16 mouse cellular contexts compared by ENCODE assay signal in the genomic region with DNA sequence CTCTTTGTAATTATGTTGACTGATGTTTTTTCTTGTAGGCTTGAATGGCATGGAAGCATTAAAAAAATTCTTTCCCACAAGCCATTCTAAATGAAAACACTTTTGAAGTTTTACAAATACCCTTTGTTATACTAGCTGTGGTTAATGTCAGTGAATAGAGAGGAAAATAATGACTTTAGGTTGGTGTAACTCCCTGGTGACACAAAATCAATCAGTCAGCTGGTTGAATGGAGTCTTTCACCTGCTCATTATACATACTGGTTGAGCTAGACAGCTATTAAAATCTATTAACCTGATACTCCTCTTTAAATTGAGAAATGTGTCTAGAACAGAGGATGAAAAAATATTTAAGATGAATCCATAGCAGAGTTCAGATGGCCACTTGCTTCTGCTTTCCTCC.
"Had no signal": no experiment of that assay in that cellular context is flagged by ENCODE, and none has a peak within 500 bp of the region (broad histone marks: within the 10 kb centered on the region; RNA-seq: fewer than 3 reads in every experiment).

No protein-coding gene starts in this region.

- H3K9me3 ChIP-seq: limb, embryonic 10.5 days; limb, embryonic 13.5 days; liver, embryonic 12.5 days; liver, embryonic 15.5 days; lung, embryonic 15.5 days; midbrain, embryonic 12.5 days had no signal

- H3K4me1 ChIP-seq: limb, embryonic 10.5 days; limb, embryonic 13.5 days; liver, embryonic 12.5 days; liver, embryonic 15.5 days; lung, embryonic 15.5 days; midbrain, embryonic 12.5 days had no signal

- DNase-seq: kidney, adult 9 months; kidney, postnatal 14 days; kidney, postnatal 4 days; layer of hippocampus, adult 9-11 months; liver; lung, adult 18-20 months; lung, postnatal 10 days; lung, postnatal 4 days; thymus, adult 18-20 months; thymus, postnatal 36 days had no signal

- H3K36me3 ChIP-seq: limb, embryonic 10.5 days; limb, embryonic 13.5 days; liver, embryonic 12.5 days; liver, embryonic 15.5 days; lung, embryonic 15.5 days; midbrain, embryonic 12.5 days had no signal

- H3K4me2 ChIP-seq: limb, embryonic 13.5 days; liver, embryonic 12.5 days; liver, embryonic 15.5 days; lung, embryonic 15.5 days; midbrain, embryonic 12.5 days had no signal

- H3K27me3 ChIP-seq: limb, embryonic 13.5 days; liver, embryonic 12.5 days; liver, embryonic 15.5 days; lung, embryonic 15.5 days; midbrain, embryonic 12.5 days had no signal

- H3K4me3 ChIP-seq: limb, embryonic 10.5 days; limb, embryonic 13.5 days; liver, embryonic 12.5 days; liver, embryonic 15.5 days; lung, embryonic 15.5 days; midbrain, embryonic 12.5 days had no signal

- H3K9ac ChIP-seq: limb, embryonic 13.5 days; liver, embryonic 12.5 days; liver, embryonic 15.5 days; lung, embryonic 15.5 days; midbrain, embryonic 12.5 days had no signal

- ATAC-seq: liver, embryonic 12.5 days had no signal

- H3K27ac ChIP-seq: limb, embryonic 10.5 days; limb, embryonic 13.5 days; liver, embryonic 12.5 days; liver, embryonic 15.5 days; lung, embryonic 15.5 days; midbrain, embryonic 12.5 days had no signal
